Mouse (Mus musculus): ENCODE results near the gene Sec14l2.

GRCm38 (mm10) chr11:4094378-4095170, 28.6 kb downstream of the Sec14l2 start:
- TF ChIP-seq CTCF (IDR thresholded peaks at IDR 0.05; ENCODE audit: borderline replicate concordance, control insufficient read depth, extremely low read depth, insufficient read depth, low read length, poor library complexity) (peak; percentile 73; the same call in 1 of the 2 replicates), POLR2A (IDR thresholded peaks at IDR 0.05; ENCODE audit: control insufficient read depth, extremely low read depth, insufficient read depth, low read length, poor library complexity) (no peak)

Measured in thymus, adult 2 months (tissue).